Mouse (Mus musculus) stomach, postnatal 0 days (tissue): ENCODE results near the gene Erbin.

ENCODE experiments used
- CTCF ChIP-seq: IDR thresholded peaks from 2 replicates; pipeline ENCODE4 v1.5.1; 2016; ENCODE audit warnings: antibody characterized with exemption, low read depth, mild to moderate bottlenecking, moderate library complexity
- EP300 ChIP-seq: optimal IDR thresholded peaks from 2 replicates; pipeline ENCODE3; 2016; ENCODE audit warnings: antibody characterized with exemption

DNA sequence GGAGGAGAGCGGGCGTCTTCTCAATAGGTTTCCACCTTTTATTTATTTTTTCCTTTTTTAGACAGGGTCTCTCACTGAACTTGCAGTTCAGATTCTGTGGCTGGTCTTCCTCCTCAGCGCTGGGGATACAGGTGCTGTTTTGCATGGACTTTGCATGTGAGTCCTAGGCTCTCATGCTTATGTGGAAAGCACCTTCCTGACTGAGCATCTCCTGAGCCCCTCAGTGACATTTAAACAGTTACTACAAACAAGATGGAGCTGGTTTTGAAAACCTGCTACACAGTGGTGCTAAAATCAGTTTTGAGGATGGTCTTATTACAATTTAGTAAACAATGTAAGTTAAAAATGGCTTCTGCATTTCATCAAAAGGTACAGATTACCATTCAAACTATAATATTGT, 102.4 kb downstream of the Erbin start:
- TF ChIP-seq EP300 (no peak), CTCF (no peak)
